Mouse (Mus musculus) kidney, adult 11 months (tissue): Measurements from ENCODE around the gene Nr2f1.

ENCODE experiments used
- DNase-seq: peaks from one replicate; pipeline ENCODE4 v3.0.0; 2022

The Nr2f1 gene

GRCm38 (mm10) chr13:78178771-78179170, 20.8 kb downstream of the Nr2f1 start:
- DNase-seq: no peak

DNA sequence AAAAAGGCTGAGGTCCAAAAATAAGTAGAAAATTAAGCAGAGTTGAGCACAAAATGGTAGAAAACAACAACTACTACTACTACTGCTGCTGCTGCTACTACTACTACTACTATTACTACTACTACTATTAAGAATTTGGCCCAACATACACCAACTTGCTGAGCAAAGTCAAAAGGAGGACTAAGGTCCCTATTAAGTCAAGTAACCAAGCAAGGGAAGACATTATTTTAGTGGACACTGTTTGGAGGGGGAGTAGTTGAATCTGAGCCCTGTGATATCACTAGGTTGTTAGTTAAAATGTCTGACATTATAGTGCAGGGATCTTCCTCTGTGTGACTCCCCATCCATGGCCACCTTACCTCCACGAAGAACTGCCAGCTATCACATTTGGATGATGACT, 21.5 kb downstream of the Nr2f1 start:
- DNase-seq: no peak

DNA sequence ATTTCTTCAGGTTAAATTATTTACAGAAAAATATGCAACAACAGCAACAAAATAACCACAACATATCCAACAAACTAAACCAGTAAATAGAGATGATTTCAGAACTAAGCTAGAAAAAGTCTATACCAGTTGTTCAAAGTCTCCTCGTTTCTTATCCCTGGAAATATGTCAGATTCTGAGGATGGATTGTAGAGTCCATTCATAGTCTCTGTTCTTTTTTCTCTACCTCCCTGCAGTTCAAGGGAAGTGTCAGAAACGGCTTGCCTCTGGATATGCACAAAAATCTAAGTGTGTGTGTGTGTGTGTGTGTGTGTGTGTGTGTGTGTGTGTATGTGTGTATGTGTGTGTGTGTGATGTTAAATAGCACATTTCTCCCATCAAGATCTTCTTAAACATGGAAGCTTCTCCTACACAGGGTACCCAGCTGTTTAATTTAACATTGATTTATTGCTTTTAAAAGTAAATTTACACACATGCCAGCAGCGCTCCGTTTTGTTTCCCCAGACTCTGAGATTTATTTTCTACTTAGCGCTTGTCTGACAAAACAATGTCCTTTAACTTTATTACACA, 22.1 kb downstream of the Nr2f1 start:
- no peak for DNase-seq

DNA sequence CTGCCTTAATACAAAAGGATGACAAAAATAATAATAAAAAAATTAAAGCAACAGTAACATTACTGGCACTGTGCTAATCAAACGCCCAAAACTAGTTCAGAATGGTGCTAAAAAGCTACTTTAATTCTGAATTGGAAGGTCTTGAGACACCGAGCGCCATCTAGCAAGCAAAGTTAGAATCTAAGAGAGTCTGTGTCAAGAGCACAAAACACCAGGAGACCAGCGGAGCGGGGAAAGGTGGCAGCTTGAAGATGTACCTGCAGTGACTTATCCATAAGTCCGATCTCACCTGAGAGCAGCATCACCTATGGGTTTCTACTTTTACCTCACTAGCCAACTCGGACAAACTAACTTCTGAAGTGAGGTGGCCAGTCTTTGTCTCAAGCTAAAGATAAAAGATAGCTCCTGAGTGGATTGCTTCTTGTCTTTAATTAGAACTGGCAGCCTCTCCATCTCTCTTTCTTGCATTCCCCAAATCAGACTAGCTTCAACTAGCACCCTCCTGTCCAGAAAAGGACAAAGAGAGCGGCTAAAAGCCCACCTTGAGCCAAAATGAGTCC, 23.7 kb downstream of the Nr2f1 start:
- DNase-seq: no peak

DNA sequence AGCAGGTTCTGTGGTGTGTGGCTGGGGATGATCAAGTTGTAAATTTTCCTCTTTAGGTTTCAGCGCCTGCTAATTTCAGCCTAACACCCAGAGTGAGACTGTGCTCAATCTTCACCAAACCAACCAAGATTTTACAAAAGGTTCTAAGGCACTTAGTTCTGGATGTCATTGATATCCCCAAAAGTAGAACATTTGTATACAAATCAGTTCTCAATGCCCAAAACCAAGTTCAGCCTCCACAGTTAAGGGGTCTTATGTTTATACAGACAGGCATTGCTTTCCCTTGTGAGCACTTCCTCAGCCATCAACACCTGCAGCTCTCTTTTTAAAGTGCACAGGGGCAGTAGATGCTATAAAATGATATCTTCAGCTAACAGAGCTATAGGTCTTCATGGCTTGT, 24.7 kb downstream of the Nr2f1 start:
- no peak for DNase-seq

DNA sequence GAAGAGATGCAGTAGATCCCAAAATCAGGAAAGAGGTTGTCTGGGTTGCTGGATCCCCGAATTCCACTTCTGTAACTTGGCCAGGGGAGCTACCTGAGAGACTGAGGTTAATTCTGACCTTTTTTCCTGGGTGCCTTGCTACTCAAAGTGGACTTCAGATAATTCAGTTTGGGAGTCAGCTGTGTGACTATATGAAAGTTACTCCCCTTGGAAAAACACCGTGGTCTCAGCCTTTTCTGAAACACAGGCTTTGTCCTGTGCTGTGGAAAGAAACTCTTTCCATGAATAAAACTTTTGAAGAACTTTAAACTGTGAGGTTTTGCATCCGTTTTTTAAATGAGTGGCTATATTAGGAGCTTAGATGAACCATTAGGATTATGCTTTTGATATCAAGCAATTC, 25.4 kb downstream of the Nr2f1 start:
- DNase-seq: no peak

DNA sequence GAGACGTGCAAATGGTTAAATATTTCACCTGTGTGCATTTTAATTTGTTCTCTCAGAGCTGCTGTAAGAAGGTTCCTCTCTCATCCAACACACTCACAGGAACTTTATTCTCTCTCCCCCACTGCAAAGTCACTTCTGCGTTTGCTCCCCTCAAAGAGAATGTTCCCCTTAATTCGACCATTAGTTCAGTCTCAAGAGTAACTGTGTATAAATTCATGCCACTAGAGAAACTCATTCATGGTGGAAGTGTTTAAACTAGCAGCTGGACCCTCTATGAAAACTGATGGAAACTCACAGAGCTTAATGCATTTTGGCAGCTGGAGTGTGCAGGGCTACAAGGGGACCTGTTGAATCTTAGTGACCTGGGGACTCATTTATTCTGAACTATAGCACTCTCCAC, 26.7 kb downstream of the Nr2f1 start:
- DNase-seq: no peak

- DNase-seq: no peak
Measured at GRCm38 (mm10) chr13:78171984-78172636, 27.4 kb downstream of the Nr2f1 start.

DNA sequence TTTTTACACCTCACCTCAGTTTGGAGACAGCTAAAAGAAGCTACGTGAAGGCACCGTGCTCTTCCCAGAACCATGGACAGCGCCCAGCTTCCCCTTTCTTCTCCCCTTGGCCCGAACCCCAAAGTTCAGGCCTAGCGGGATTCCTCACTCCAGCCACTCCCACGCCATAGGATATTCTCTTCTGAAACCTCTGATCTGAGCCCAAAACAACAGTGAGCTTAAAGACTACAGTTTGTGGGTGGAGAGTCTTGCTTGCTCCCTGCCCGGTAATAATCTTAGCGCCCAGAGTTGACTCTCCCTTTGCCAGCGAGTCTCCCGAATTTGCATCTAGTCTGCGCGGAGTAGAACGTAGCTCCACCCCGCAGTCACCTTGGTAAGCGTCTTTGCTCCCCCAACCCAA, 28.2 kb downstream of the Nr2f1 start:
- DNase-seq: no peak

DNA sequence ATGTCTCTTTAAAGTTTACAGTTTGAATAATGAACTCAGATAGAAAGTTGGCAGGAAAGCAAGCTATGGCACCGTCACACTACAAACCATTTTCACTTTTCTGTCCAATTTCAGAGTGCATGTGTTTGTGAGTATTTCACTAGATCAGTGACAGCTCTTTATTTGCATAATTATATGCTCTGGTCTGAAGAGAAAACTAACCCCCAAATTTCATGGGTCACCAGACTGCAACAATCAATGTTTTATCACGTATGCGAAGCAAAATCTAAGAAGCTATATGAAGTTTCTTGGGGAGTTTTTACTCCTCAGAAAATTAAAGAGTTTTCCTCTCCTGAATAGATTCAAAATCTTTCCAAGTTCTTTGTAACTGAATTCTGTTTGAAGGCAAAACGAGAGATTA, 31.4 kb downstream of the Nr2f1 start:
- DNase-seq: no peak

DNA sequence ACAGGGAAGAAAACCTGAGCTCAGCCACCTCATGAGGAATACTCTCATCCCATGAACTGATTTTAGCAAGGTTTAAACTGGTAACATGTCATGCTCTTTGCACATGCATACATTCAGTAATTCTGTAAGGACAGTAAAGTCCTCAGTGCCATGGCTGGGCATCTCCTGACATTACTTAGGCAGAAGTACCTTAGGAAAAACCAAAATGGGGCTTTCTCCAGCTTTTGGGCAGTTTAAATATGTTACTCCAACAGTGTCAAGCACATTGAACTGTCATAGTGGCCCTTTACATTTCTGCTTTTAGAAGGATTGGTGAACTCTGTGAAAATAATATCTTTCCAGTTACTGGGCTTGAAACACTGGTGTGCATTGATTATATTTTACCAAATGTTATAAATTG, 34.6 kb downstream of the Nr2f1 start:
- no peak for DNase-seq

GRCm38 (mm10) chr13:78163087-78163958, 36.2 kb downstream of the Nr2f1 start:
- DNase-seq: peak; percentile 66

GRCm38 (mm10) chr13:78162149-78162548, 37.4 kb downstream of the Nr2f1 start:
- DNase-seq: no peak

DNA sequence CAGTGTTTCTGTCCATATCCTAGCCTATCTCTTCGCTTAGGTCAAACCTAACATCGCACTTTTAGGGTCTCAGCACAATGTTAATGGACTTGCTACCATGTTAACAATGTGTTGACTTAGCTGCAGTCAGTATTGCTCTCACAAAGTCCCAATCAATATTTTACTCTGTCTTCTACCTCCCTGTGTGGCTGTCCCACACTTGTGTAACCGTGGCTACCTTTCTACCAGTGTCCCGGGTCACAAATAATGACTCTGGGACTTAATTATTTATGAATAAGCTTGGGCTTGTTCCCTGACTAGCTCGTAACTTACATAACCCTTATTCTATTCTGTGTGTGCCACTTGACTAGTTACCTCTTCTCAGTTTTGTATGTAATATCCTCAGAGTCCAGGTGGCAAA, 42.1 kb downstream of the Nr2f1 start:
- no peak for DNase-seq
